Mouse (Mus musculus): ENCODE data around the gene Elp4. TPM values are rescaled to one million over a fixed set of nuclear protein-coding genes. Genes with fewer than 3 reads are reported as not detected.

Gene Elp4
- polyA plus RNA-seq, 1 experiment = 2.3 TPM

GRCm38 (mm10) chr2:105904757-105905146 is 388 bp upstream of the Elp4 start:
- no peak for DNase-seq
- TF ChIP-seq CTCF (IDR thresholded peaks at IDR 0.05; ENCODE audit: insufficient read depth, low read length) = no peak
- no peak for TF ChIP-seq POLR2A (IDR thresholded peaks at IDR 0.05; ENCODE audit: borderline replicate concordance, extremely low read depth, low read depth, low read length)
- 1% methylated on average over 12 of the region's 12 CpGs for WGBS

GRCm38 (mm10) chr2:105890816-105891215 is 13.5 kb downstream of the Elp4 start:
- TF ChIP-seq POLR2A (IDR thresholded peaks at IDR 0.05; ENCODE audit: borderline replicate concordance, extremely low read depth, low read depth, low read length) = no peak
- no peak for TF ChIP-seq CTCF (IDR thresholded peaks at IDR 0.05; ENCODE audit: insufficient read depth, low read length)
- DNase-seq = no peak
- Histone ChIP-seq H3K4me3 (replicated peaks; ENCODE audit: extremely low read depth, low read depth, low read length) (no peak overlapping the region), H3K4me1 (ENCODE audit: control insufficient read depth, insufficient read depth, low read length) (no peaks in the 10 kb centered on the region)

More at GRCm38 (mm10) chr2:105904757-105905146, 388 bp upstream of the Elp4 start:
- Histone ChIP-seq H3K4me3 (replicated peaks; ENCODE audit: extremely low read depth, low read depth, low read length) (peak overlapping the region; percentile 95), H3K4me1 (ENCODE audit: control insufficient read depth, insufficient read depth, low read length) (no peaks in the 10 kb centered on the region)

GRCm38 (mm10) chr2:105873403-105873802 is 31.0 kb downstream of the Elp4 start:
- 92% methylated on average over 1 of the region's 1 CpGs for WGBS
- H3K4me1 ChIP-seq (ENCODE audit: control insufficient read depth, insufficient read depth, low read length) = no peaks in the 10 kb centered on the region
- no peak for TF ChIP-seq POLR2A (IDR thresholded peaks at IDR 0.05; ENCODE audit: borderline replicate concordance, extremely low read depth, low read depth, low read length)
- TF ChIP-seq CTCF (IDR thresholded peaks at IDR 0.05; ENCODE audit: insufficient read depth, low read length) = no peak
- no peak for DNase-seq
- no peak overlapping the region for H3K4me3 ChIP-seq (replicated peaks; ENCODE audit: extremely low read depth, low read depth, low read length)

- no peak for DNase-seq
- WGBS = 43% methylated on average over 2 of the region's 2 CpGs
Measured at GRCm38 (mm10) chr2:105854740-105855139, 49.6 kb downstream of the Elp4 start.

GRCm38 (mm10) chr2:105852971-105853370 is 51.4 kb downstream of the Elp4 start:
- Histone ChIP-seq H3K4me3 (replicated peaks; ENCODE audit: extremely low read depth, low read depth, low read length) (no peak overlapping the region), H3K4me1 (ENCODE audit: control insufficient read depth, insufficient read depth, low read length) (no peaks in the 10 kb centered on the region)
- 93% methylated on average over 2 of the region's 2 CpGs for WGBS
- DNase-seq = no peak
- TF ChIP-seq CTCF (IDR thresholded peaks at IDR 0.05; ENCODE audit: insufficient read depth, low read length) (no peak), POLR2A (IDR thresholded peaks at IDR 0.05; ENCODE audit: borderline replicate concordance, extremely low read depth, low read depth, low read length) (no peak)

More at GRCm38 (mm10) chr2:105854740-105855139, 49.6 kb downstream of the Elp4 start:
- H3K4me1 ChIP-seq (ENCODE audit: control insufficient read depth, insufficient read depth, low read length) = no peaks in the 10 kb centered on the region
- no peak overlapping the region for H3K4me3 ChIP-seq (replicated peaks; ENCODE audit: extremely low read depth, low read depth, low read length)
- TF ChIP-seq POLR2A (IDR thresholded peaks at IDR 0.05; ENCODE audit: borderline replicate concordance, extremely low read depth, low read depth, low read length) = no peak
- no peak for TF ChIP-seq CTCF (IDR thresholded peaks at IDR 0.05; ENCODE audit: insufficient read depth, low read length)

- TF ChIP-seq CTCF (IDR thresholded peaks at IDR 0.05; ENCODE audit: insufficient read depth, low read length) (no peak), POLR2A (IDR thresholded peaks at IDR 0.05; ENCODE audit: borderline replicate concordance, extremely low read depth, low read depth, low read length) (no peak)
- no peak for DNase-seq
- no peaks in the 10 kb centered on the region for H3K4me1 ChIP-seq (ENCODE audit: control insufficient read depth, insufficient read depth, low read length)
- no peak overlapping the region for H3K4me3 ChIP-seq (replicated peaks; ENCODE audit: extremely low read depth, low read depth, low read length)
Measured at GRCm38 (mm10) chr2:105851714-105852293, 52.6 kb downstream of the Elp4 start.

GRCm38 (mm10) chr2:105843151-105843550 is 61.2 kb downstream of the Elp4 start:
- no peak overlapping the region for H3K4me3 ChIP-seq (replicated peaks; ENCODE audit: extremely low read depth, low read depth, low read length)
- no peak for DNase-seq
- H3K4me1 ChIP-seq (ENCODE audit: control insufficient read depth, insufficient read depth, low read length) = no peaks in the 10 kb centered on the region
- TF ChIP-seq CTCF (IDR thresholded peaks at IDR 0.05; ENCODE audit: insufficient read depth, low read length) (no peak), POLR2A (IDR thresholded peaks at IDR 0.05; ENCODE audit: borderline replicate concordance, extremely low read depth, low read depth, low read length) (no peak)
- 92% methylated on average over 5 of the region's 5 CpGs for WGBS

- Histone ChIP-seq H3K4me3 (replicated peaks; ENCODE audit: extremely low read depth, low read depth, low read length) (no peak overlapping the region), H3K4me1 (ENCODE audit: control insufficient read depth, insufficient read depth, low read length) (no peaks in the 10 kb centered on the region)
- no peak for DNase-seq
- WGBS = 87% methylated on average over 1 of the region's 1 CpGs
- TF ChIP-seq POLR2A (IDR thresholded peaks at IDR 0.05; ENCODE audit: borderline replicate concordance, extremely low read depth, low read depth, low read length) (no peak), CTCF (IDR thresholded peaks at IDR 0.05; ENCODE audit: insufficient read depth, low read length) (no peak)
Measured at GRCm38 (mm10) chr2:105817965-105818364, 86.4 kb downstream of the Elp4 start.

- Histone ChIP-seq H3K4me3 (replicated peaks; ENCODE audit: extremely low read depth, low read depth, low read length) (no peak overlapping the region), H3K4me1 (ENCODE audit: control insufficient read depth, insufficient read depth, low read length) (no peaks in the 10 kb centered on the region)
- DNase-seq = no peak
- WGBS = 76% methylated on average over 3 of the region's 3 CpGs
- TF ChIP-seq CTCF (IDR thresholded peaks at IDR 0.05; ENCODE audit: insufficient read depth, low read length) (no peak), POLR2A (IDR thresholded peaks at IDR 0.05; ENCODE audit: borderline replicate concordance, extremely low read depth, low read depth, low read length) (no peak)
Measured at GRCm38 (mm10) chr2:105815170-105815569, 89.2 kb downstream of the Elp4 start.

GRCm38 (mm10) chr2:105813041-105813440 is 91.3 kb downstream of the Elp4 start:
- TF ChIP-seq POLR2A (IDR thresholded peaks at IDR 0.05; ENCODE audit: borderline replicate concordance, extremely low read depth, low read depth, low read length) = no peak
- no peak for TF ChIP-seq CTCF (IDR thresholded peaks at IDR 0.05; ENCODE audit: insufficient read depth, low read length)
- DNase-seq = no peak
- H3K4me3 ChIP-seq (replicated peaks; ENCODE audit: extremely low read depth, low read depth, low read length) = no peak overlapping the region
- WGBS = 74% methylated on average over 3 of the region's 3 CpGs
- no peaks in the 10 kb centered on the region for H3K4me1 ChIP-seq (ENCODE audit: control insufficient read depth, insufficient read depth, low read length)

Data from lung, adult 2 months (tissue).